Mouse (Mus musculus): ENCODE data around the gene Nhsl2.
A peak's percentile ranks its signal among the peaks of the same experiment; 100 is the strongest.

The Nhsl2 gene

DNA sequence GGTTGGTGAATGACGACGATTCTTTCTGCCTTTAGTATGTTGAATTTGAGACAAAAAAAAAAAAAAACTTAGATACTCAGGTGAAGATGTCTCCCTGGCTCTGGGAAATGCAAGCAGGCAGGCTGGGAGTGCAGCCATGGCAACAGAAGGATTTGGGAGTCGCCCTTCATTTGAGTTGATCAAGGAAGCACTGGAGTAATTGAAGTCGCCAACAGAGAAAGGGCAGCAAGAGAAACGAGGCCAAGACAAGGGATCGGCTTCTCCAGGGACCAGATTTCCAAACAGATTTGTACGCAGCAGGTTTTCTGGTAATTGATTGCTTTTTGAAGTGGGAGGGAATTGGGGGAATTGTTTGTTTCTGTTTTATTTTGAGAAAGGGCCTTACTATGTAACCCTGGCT is 192.4 kb downstream of the Nhsl2 start:
- DNase-seq (ENCODE audit: low read depth in 2 of 2, low spot score in 2 of 2): no peak

DNA sequence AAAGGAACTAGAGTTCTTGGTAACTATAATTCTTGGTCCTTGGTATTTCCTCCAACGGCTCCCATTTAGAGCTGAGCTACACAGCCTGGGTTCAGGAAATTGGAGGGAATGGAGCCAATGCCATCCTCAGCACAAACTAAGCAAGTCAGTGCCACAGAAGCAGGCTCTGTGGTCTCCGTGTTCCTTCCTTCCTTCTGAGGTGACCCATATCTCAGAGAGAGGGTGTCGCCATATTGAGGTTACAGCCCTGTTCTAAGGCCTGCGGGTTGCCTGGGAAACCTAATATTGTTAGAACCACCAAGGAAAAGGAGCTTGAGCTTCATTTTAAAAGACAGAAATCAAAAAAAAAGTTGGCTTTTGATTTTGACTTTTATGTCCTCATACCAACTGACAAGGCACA is 193.2 kb downstream of the Nhsl2 start:
- no peak for DNase-seq (ENCODE audit: low read depth in 2 of 2, low spot score in 2 of 2)

DNA sequence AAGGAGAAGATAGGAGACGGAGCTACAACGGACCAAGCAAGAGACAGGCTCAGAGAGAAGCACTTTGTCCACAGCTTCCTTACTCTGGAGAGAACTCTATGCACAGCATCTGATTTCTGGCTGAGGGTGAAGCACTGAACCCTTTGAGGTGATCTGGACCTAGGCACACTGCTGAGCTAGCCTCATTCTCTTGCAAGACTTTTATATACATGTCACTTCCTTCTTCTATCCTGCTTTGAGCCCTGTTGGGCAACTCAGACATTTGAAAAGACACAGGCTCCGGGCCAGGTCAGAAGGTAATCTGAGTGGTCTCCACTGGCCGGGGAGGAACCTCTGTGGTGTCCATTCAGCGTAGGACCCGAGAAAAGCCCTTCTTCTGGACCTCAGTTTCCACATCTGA is 201.4 kb downstream of the Nhsl2 start:
- DNase-seq (ENCODE audit: low read depth in 2 of 2, low spot score in 2 of 2): no peak

GRCm38 (mm10) chrX:102051225-102051624 is 202.0 kb downstream of the Nhsl2 start:
- DNase-seq (ENCODE audit: low read depth in 2 of 2, low spot score in 2 of 2): no peak

- no peak for DNase-seq (ENCODE audit: low read depth in 2 of 2, low spot score in 2 of 2)
Measured at GRCm38 (mm10) chrX:102053371-102053770, 204.2 kb downstream of the Nhsl2 start.

DNA sequence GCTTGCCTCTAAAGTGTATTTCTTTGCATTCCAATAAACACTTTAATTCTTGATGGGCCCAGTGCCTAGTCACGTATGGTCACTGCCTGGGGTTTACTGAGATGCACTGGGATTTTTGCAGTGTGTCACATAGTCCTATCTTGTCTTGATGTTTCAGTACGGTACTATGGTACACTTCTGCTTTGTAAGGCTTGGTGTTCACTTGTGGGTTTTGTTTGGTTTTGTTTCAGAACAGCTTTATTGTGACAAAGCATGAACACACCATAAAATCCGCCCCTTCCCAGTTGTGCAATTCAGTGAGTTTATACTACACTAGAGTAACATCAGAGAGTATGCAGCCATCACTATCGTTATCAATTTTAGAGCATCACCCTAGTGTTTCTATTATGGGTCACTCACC is 204.8 kb downstream of the Nhsl2 start:
- DNase-seq (ENCODE audit: low read depth in 2 of 2, low spot score in 2 of 2): no peak

DNA sequence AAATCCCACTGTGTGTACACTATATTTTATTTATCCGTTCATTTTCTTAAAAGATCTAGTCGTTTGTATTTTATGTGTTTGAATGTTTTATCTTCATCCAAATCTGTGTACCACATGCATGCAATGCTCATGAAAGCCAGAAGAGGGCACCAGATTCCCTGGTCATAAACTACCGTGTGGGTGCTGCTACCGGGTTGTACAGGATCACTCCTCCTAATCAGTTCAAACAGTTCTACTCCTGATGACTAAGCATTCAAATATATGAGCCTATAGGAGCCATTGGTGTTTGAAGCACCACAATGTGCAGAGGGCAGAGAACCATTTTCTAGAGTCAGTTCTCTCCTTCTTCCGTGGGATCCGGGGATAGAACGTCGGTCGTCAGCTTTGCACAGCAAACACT is 210.3 kb downstream of the Nhsl2 start:
- DNase-seq (ENCODE audit: low read depth in 2 of 2, low spot score in 2 of 2): peak; percentile 20 to 30

DNA sequence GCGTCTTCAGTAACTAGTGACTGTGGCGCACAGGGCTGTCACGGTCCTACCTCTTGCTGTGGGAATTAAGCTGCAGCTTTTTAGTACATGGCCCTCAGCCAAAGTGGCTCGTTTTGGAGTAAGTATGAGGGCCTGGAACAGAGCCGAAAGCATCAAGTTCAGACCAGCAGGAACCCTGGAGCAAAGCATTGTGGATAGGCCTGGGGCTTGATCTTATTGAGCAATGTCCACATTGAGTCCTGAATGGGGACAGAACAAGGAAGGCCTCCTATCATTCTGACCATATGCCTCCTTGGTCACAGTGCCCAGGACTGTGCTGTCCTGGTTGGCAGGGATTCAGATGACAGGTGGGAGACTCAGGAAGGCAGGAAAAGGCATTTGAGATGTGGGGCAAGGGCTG is 211.1 kb downstream of the Nhsl2 start:
- no peak for DNase-seq (ENCODE audit: low read depth in 2 of 2, low spot score in 2 of 2)

GRCm38 (mm10) chrX:102060891-102061290 is 211.7 kb downstream of the Nhsl2 start:
- DNase-seq (ENCODE audit: low read depth in 2 of 2, low spot score in 2 of 2): no peak

- no peak for DNase-seq (ENCODE audit: low read depth in 2 of 2, low spot score in 2 of 2)
Measured at GRCm38 (mm10) chrX:102064062-102064461, 214.9 kb downstream of the Nhsl2 start.

GRCm38 (mm10) chrX:102065213-102065775 is 216.1 kb downstream of the Nhsl2 start:
- DNase-seq (ENCODE audit: low read depth in 2 of 2, low spot score in 2 of 2): no peak

DNA sequence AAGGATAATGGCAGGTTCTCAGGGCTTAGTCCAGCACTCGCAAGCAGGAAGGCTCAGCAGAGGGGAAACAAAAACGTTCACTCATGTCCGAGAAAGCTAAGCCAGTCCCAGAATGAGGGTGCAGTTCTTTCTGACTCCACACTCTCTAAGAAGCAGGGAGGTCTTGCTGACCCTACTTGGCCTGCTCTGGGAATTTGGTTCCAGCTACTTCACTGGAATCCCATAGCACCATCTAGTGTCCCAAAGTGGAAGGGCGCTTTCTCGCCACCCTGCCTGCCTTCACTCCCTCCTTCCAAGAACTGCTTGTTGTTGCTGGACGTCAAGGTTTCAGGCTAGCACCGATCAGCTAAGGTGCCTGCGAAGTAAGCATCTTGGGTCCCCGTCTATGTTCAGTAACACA is 216.9 kb downstream of the Nhsl2 start:
- DNase-seq (ENCODE audit: low read depth in 2 of 2, low spot score in 2 of 2): peak; percentile 15 to 63

DNA sequence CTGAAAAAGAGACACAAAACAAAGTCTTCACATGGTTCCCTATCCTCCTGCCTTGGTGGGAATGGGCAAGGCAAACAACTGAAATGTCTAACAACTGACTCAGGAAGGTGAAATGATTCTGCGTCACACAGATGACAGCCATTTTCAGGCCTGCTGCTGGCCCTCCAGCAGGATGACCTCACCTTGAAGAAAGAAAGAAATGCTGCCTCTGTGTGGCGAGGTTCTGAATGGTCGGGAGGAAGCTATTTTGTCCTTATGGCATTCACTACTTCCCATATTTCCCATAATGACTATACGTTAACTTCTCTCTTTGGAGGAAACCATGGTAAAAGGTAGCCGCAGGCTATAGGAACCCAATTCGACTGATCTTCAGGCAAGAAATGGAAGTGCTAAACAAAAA is 217.9 kb downstream of the Nhsl2 start:
- no peak for DNase-seq (ENCODE audit: low read depth in 2 of 2, low spot score in 2 of 2)

- DNase-seq (ENCODE audit: low read depth in 2 of 2, low spot score in 2 of 2): no peak
Measured at GRCm38 (mm10) chrX:102068811-102069540, 219.8 kb downstream of the Nhsl2 start.

GRCm38 (mm10) chrX:102070591-102071471 is 221.6 kb downstream of the Nhsl2 start, which contains the start of gene Rtl5:
TSS of gene Rtl5 (minus strand) at chrX:102071304.
- peak; percentile 1 to 17 for DNase-seq (ENCODE audit: low read depth in 2 of 2, low spot score in 2 of 2)

GRCm38 (mm10) chrX:102071517-102071916 is 222.3 kb downstream of the Nhsl2 start:
- no peak for DNase-seq (ENCODE audit: low read depth in 2 of 2, low spot score in 2 of 2)

DNA sequence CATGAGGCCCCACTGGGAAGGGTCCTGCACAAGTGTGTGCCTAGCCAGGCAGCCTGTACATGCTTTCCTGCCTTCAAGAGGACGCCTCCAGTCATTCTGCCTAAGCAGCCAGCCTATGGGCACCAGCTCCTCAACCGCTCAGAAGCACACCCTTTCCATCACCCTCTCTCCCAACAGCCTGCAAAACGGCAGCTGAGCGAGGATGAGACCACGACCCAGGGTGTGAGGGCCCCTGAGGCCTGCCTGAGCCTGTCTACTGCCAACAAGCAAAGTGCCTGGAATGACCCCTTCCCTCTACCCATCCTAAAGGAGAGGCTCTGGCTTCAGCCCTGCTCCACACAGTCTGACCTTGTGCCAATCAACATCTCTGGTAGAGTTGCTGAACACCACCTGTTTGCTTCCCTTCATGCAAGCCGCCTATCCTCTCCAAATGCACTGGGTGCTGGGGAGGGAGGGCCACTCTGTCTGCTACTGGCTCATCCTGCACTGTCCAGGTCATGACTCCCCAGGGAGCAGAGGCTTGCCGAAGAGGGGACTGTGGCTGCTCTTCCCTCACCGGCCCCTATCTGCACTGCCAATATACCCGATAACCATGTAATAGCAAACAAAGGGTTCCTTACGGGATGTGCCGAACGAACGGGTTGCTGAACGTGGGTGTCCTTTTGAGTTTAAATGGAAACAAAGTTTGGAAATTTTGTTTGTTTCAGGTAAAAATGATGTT is 224.6 kb downstream of the Nhsl2 start:
- no peak for DNase-seq (ENCODE audit: low read depth in 2 of 2, low spot score in 2 of 2)

DNA sequence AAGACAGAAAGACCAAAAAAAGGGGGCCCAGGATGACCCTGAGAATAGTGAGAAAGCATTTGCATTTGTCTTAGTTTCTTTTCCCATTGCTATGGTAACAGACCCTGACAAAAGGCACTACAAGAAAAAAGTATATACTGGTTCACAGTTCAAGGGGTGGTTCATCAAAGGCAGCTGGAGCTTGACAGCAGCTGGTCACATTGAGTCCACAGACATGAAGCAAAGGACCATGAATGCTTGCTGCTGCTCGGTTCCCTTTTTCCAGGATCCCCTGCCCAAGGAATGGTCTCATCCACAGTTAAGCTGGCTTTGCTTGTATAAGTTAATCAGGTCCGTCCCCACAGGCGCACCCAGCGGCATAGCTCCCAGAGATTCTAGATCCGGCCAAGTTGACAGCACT is 225.2 kb downstream of the Nhsl2 start:
- no peak for DNase-seq (ENCODE audit: low read depth in 2 of 2, low spot score in 2 of 2)

DNA sequence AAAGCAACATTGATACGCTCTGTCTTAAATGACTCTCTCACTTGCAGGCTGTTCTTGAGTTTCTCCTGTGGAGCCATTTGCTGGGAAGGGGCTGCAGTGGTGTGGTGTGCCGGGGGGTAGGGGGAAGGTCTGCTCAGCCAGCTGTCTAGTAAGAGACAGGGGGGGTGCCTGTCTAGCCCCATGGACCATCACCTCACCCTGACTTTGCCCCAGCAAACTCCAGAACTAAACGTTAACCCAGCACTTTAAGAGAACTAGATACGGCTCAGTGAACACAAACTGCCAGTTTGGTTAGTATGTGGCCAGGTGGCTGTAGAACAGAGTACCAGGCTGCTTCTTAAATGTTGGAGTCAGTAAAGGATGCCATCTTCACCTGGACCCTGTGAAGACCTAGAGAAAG is 226.0 kb downstream of the Nhsl2 start:
- DNase-seq (ENCODE audit: low read depth in 2 of 2, low spot score in 2 of 2): no peak

- DNase-seq (ENCODE audit: low read depth in 2 of 2, low spot score in 2 of 2): no peak
Measured at GRCm38 (mm10) chrX:102076886-102077765, 227.9 kb downstream of the Nhsl2 start.

All from CD8-positive naive resting alpha-beta T cell, adult 2 months (primary cell).